Mouse (Mus musculus) liver, embryonic 11.5 days (tissue): Measurements from ENCODE around the gene 6030445D17Rik. TPM values are rescaled to one million over a fixed set of nuclear protein-coding genes. Genes with fewer than 3 reads are reported as not detected.

ENCODE experiments used
- ATAC-seq: fragments of 200-750 bp; cut with Nextera tagmentation; replicated peaks from 2 replicates; pipeline ENCODE4 v1.8.0; 2017; ENCODE audit warnings: moderate number of reproducible peaks, mild to moderate bottlenecking, moderate TSS enrichment, moderate library complexity; ENCODE audit not compliant: low FRiP score
- DNase-seq: peaks from one replicate; pipeline ENCODE4 v3.0.0-alpha.2; 2017; ENCODE audit warnings: low spot score
- H3K27ac ChIP-seq: fragments of 300-500 bp; sonication (generic); 2 replicates; pipeline ENCODE4 v1.5.1; 2014; ENCODE audit warnings: mild to moderate bottlenecking, low read depth, low read length, control low read depth
- H3K27me3 ChIP-seq: fragments of 300-500 bp; sonication (generic); replicated peaks from 2 replicates; pipeline ENCODE4 v1.6.1; 2014; ENCODE audit warnings: low read length, mixed read lengths; ENCODE audit not compliant: control insufficient read depth, insufficient read depth
- H3K36me3 ChIP-seq: fragments of 300-500 bp; sonication (generic); 2 replicates; pipeline ENCODE4 v1.6.1; 2014; ENCODE audit warnings: mild to moderate bottlenecking, low read length, moderate library complexity, mixed read lengths; ENCODE audit not compliant: control insufficient read depth, insufficient read depth
- H3K4me1 ChIP-seq: fragments of 300-500 bp; sonication (generic); replicated peaks from 2 replicates; pipeline ENCODE4 v1.6.1; 2014; ENCODE audit warnings: low read length, mixed read lengths; ENCODE audit not compliant: control insufficient read depth, insufficient read depth
- H3K4me2 ChIP-seq: fragments of 300-500 bp; sonication (generic); 2 replicates; pipeline ENCODE4 v1.6.1; 2014; ENCODE audit warnings: mild to moderate bottlenecking, control low read depth, moderate library complexity
- H3K4me3 ChIP-seq: fragments of 300-500 bp; sonication (generic); 2 replicates; pipeline ENCODE4 v1.5.1; 2014; ENCODE audit warnings: low read depth, low read length, control low read depth
- H3K9ac ChIP-seq: fragments of 300-500 bp; sonication (generic); 2 replicates; pipeline ENCODE4 v1.6.1; 2014; ENCODE audit warnings: low read depth, low read length, control low read depth
- H3K9me3 ChIP-seq: fragments of 300-500 bp; sonication (generic); 2 replicates; pipeline ENCODE4 v1.6.1; 2016; ENCODE audit warnings: low read length, inconsistent platforms, mixed read lengths; ENCODE audit not compliant: control insufficient read depth
- WGBS: fragments of 180-500 bp; shearing (Covaris S2); extraction: QIAGEN DNeasy Blood & Tissue Kit; methylation state at CpG from one replicate; pipeline ENCODE4 v1.1.7; 2014; 5-methylcytosine and 5-hydroxymethylcytosine counted together
- polyA plus RNA-seq: library from polyadenylated mRNA; unstranded; fragments of >200 nt; fragmentation: Nextera tagmentation; extraction: Ambion mirVana; gene quantifications from 2 replicates; pipeline ENCODE4 v1.2.1, GENCODE M21; 2014

6030445D17Rik gene
- polyA plus RNA-seq: not detected in 2 replicates

- H3K4me3 ChIP-seq: peak within 1 kb of the TSS; percentile 70
- H3K9me3 ChIP-seq: no peaks in the 10 kb centered on the region
- H3K27ac ChIP-seq: 0 out of 2 replicates have a peak within 1 kb of the TSS, but pooled peaks have one; percentile 38
- DNase-seq (peak; percentile 72), ATAC-seq (peak; percentile 69)
- peaks cover 12% of the 10 kb centered on the region for H3K4me1 ChIP-seq
- H3K36me3 ChIP-seq: no peaks in the 10 kb centered on the region
- 2% methylated on average over 63 of the region's 64 CpGs for WGBS
- H3K9ac ChIP-seq: peak within 1 kb of the TSS; percentile 65
- peak within 1 kb of the TSS; percentile 89 for H3K4me2 ChIP-seq
- H3K27me3 ChIP-seq: peaks cover 22% of the 10 kb centered on the region
These were observed at the start of gene 6030445D17Rik for GRCm38 (mm10) chr4:136462086-136462838. TSS of gene 6030445D17Rik (plus strand) at chr4:136462250.

GRCm38 (mm10) chr4:136415477-136415876 is 46.6 kb upstream of the 6030445D17Rik start:
- ATAC-seq: no peak
- no peak overlapping the region for H3K4me2 ChIP-seq
- no peaks in the 10 kb centered on the region for H3K4me1 ChIP-seq
- no peaks in the 10 kb centered on the region for H3K36me3 ChIP-seq
- H3K27me3 ChIP-seq: peaks cover 7% of the 10 kb centered on the region; the same call in 1 of the 2 replicates
- no peak overlapping the region for H3K27ac ChIP-seq
- no peak overlapping the region for H3K4me3 ChIP-seq
- no peaks in the 10 kb centered on the region for H3K9me3 ChIP-seq
- DNase-seq: no peak
- WGBS: 89% methylated on average over 9 of the region's 9 CpGs
- H3K9ac ChIP-seq: no peak overlapping the region

GRCm38 (mm10) chr4:136418962-136419361 is 43.1 kb upstream of the 6030445D17Rik start:
- H3K9me3 ChIP-seq: no peaks in the 10 kb centered on the region
- no peak for ATAC-seq

GRCm38 (mm10) chr4:136419386-136419785 is 42.7 kb upstream of the 6030445D17Rik start:
- 75% methylated on average over 6 of the region's 6 CpGs for WGBS
- Histone ChIP-seq H3K9me3 (no peaks in the 10 kb centered on the region), H3K27me3 (peaks cover 34% of the 10 kb centered on the region), H3K4me1 (peaks cover 3% of the 10 kb centered on the region; the same call in 1 of the 2 replicates), H3K27ac (no peak overlapping the region), H3K4me2 (no peak overlapping the region), H3K9ac (no peak overlapping the region), H3K36me3 (no peaks in the 10 kb centered on the region), H3K4me3 (no peak overlapping the region)
- DNase-seq (no peak), ATAC-seq (no peak)

More at GRCm38 (mm10) chr4:136418962-136419361, 43.1 kb upstream of the 6030445D17Rik start:
- Histone ChIP-seq H3K27me3 (peaks cover 30% of the 10 kb centered on the region), H3K36me3 (no peaks in the 10 kb centered on the region), H3K9ac (no peak overlapping the region), H3K4me3 (no peak overlapping the region), H3K4me1 (no peaks in the 10 kb centered on the region), H3K4me2 (no peak overlapping the region), H3K27ac (no peak overlapping the region)
- 19% methylated on average over 11 of the region's 11 CpGs for WGBS
- DNase-seq: no peak

- H3K9me3 ChIP-seq: no peaks in the 10 kb centered on the region
- 77% methylated on average over 9 of the region's 9 CpGs for WGBS
- H3K9ac ChIP-seq: no peak within 1 kb of the TSS
- peaks cover 8% of the 10 kb centered on the region; the same call in 1 of the 2 replicates for H3K4me1 ChIP-seq
- ATAC-seq (no peak), DNase-seq (no peak)
- H3K27me3 ChIP-seq: peaks cover 48% of the 10 kb centered on the region
- H3K4me2 ChIP-seq: peak within 1 kb of the TSS; percentile 84
- peak within 1 kb of the TSS; percentile 47 for H3K4me3 ChIP-seq
- H3K36me3 ChIP-seq: no peaks in the 10 kb centered on the region
- no peak within 1 kb of the TSS for H3K27ac ChIP-seq
These were observed 38.8 kb upstream of the 6030445D17Rik start, which contains the start of gene Htr1d for GRCm38 (mm10) chr4:136423224-136423623. TSS of gene Htr1d (plus strand) at chr4:136423524.

GRCm38 (mm10) chr4:136424120-136424999 is 37.7 kb upstream of the 6030445D17Rik start:
- H3K9ac ChIP-seq: no peak overlapping the region
- ATAC-seq (no peak), DNase-seq (peak; percentile 37)

GRCm38 (mm10) chr4:136425000-136425288 is 37.1 kb upstream of the 6030445D17Rik start:
- no peak overlapping the region for H3K9ac ChIP-seq
- no peaks in the 10 kb centered on the region for H3K36me3 ChIP-seq
- peaks cover 8% of the 10 kb centered on the region; the same call in 1 of the 2 replicates for H3K4me1 ChIP-seq
- DNase-seq (peak; percentile 46), ATAC-seq (no peak)
- no peaks in the 10 kb centered on the region for H3K9me3 ChIP-seq
- peak overlapping the region; percentile 47 for H3K4me3 ChIP-seq
- no peak overlapping the region for H3K27ac ChIP-seq
- H3K4me2 ChIP-seq: peak overlapping the region; percentile 84
- H3K27me3 ChIP-seq: peaks cover 51% of the 10 kb centered on the region
- WGBS: 2% methylated on average over 15 of the region's 15 CpGs

More at GRCm38 (mm10) chr4:136424120-136424999, 37.7 kb upstream of the 6030445D17Rik start:
- Histone ChIP-seq H3K36me3 (no peaks in the 10 kb centered on the region), H3K27me3 (peaks cover 47% of the 10 kb centered on the region), H3K4me2 (peak overlapping the region; percentile 84), H3K9me3 (no peaks in the 10 kb centered on the region), H3K27ac (no peak overlapping the region), H3K4me1 (peaks cover 8% of the 10 kb centered on the region; the same call in 1 of the 2 replicates), H3K4me3 (peak overlapping the region; percentile 47)
- 3% methylated on average over 59 of the region's 70 CpGs for WGBS

GRCm38 (mm10) chr4:136430609-136431375 is 31.3 kb upstream of the 6030445D17Rik start:
- H3K4me3 ChIP-seq: no peak overlapping the region
- H3K27me3 ChIP-seq: peaks cover 8% of the 10 kb centered on the region
- no peaks in the 10 kb centered on the region for H3K4me1 ChIP-seq
- ATAC-seq (no peak), DNase-seq (no peak)
- no peaks in the 10 kb centered on the region for H3K36me3 ChIP-seq
- H3K9me3 ChIP-seq: no peaks in the 10 kb centered on the region
- WGBS: 37% methylated on average over 11 of the region's 11 CpGs
- no peak overlapping the region for H3K4me2 ChIP-seq
- no peak overlapping the region for H3K9ac ChIP-seq
- H3K27ac ChIP-seq: no peak overlapping the region
